Mouse (Mus musculus): ENCODE data around the gene Ssbp2. TPM values are rescaled to one million over a fixed set of nuclear protein-coding genes. Genes with fewer than 3 reads are reported as not detected.

Ssbp2 gene
- polyA plus RNA-seq, 1 experiment = 125 TPM

DNA sequence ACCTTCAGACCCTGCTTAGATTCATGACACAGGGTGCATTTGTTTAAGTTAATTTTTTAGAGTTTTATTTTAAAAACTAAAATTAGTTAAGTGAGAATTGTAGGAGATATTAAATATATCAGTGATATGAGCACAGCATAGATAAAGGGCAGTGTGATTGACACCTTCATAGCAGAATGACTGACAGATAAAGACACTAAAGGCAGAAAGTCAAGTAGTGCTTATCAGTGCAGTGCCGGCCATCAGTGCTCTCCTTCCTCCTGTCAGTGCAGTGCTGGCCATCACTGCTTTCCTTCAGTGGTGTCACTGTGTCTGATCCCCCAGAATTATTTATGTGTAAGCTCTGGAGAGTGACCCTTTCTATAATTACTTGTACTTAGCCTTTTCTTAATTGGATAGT, 159.3 kb downstream of the Ssbp2 start:
- Histone ChIP-seq H3K4me3 (ENCODE audit: control insufficient read depth, insufficient read depth, low read length) (no peak overlapping the region), H3K4me1 (replicated peaks; ENCODE audit: control insufficient read depth, insufficient read depth, low read length) (no peaks in the 10 kb centered on the region), H3K27ac (ENCODE audit: control insufficient read depth, insufficient read depth, low read length) (no peak overlapping the region), H3K36me3 (ENCODE audit: control insufficient read depth, insufficient read depth, low read length) (no peaks in the 10 kb centered on the region), H3K27me3 (ENCODE audit: control insufficient read depth, insufficient read depth, low read length) (no peaks in the 10 kb centered on the region)
- TF ChIP-seq CTCF (IDR thresholded peaks at IDR 0.05; ENCODE audit: borderline replicate concordance, control insufficient read depth, extremely low read depth, insufficient read depth, low read length, poor library complexity) = no peak
- TF ChIP-seq POLR2A (IDR thresholded peaks at IDR 0.05; ENCODE audit: control insufficient read depth, extremely low read depth, insufficient read depth, low read length, poor library complexity) = no peak
- no peak for DNase-seq
- WGBS = 96% methylated on average over 1 of the region's 1 CpGs

- H3K4me1 ChIP-seq (replicated peaks; ENCODE audit: control insufficient read depth, insufficient read depth, low read length) = no peaks in the 10 kb centered on the region
- no peak for DNase-seq
- no peaks in the 10 kb centered on the region for H3K36me3 ChIP-seq (ENCODE audit: control insufficient read depth, insufficient read depth, low read length)
- H3K27ac ChIP-seq (ENCODE audit: control insufficient read depth, insufficient read depth, low read length) = no peak overlapping the region
- H3K27me3 ChIP-seq (ENCODE audit: control insufficient read depth, insufficient read depth, low read length) = no peaks in the 10 kb centered on the region
- no peak overlapping the region for H3K4me3 ChIP-seq (ENCODE audit: control insufficient read depth, insufficient read depth, low read length)
- 98% methylated on average over 3 of the region's 3 CpGs for WGBS
- TF ChIP-seq CTCF (IDR thresholded peaks at IDR 0.05; ENCODE audit: borderline replicate concordance, control insufficient read depth, extremely low read depth, insufficient read depth, low read length, poor library complexity) (no peak), POLR2A (IDR thresholded peaks at IDR 0.05; ENCODE audit: control insufficient read depth, extremely low read depth, insufficient read depth, low read length, poor library complexity) (no peak)
Measured at GRCm38 (mm10) chr13:91620541-91620940, 160.5 kb downstream of the Ssbp2 start.

GRCm38 (mm10) chr13:91631291-91631799, 171.3 kb downstream of the Ssbp2 start:
- Histone ChIP-seq H3K27me3 (ENCODE audit: control insufficient read depth, insufficient read depth, low read length) (no peaks in the 10 kb centered on the region), H3K27ac (ENCODE audit: control insufficient read depth, insufficient read depth, low read length) (no peak overlapping the region), H3K4me3 (ENCODE audit: control insufficient read depth, insufficient read depth, low read length) (no peak overlapping the region), H3K36me3 (ENCODE audit: control insufficient read depth, insufficient read depth, low read length) (no peaks in the 10 kb centered on the region), H3K4me1 (replicated peaks; ENCODE audit: control insufficient read depth, insufficient read depth, low read length) (peaks cover 11% of the 10 kb centered on the region)
- WGBS = 63% methylated on average over 9 of the region's 9 CpGs
- no peak for DNase-seq
- TF ChIP-seq POLR2A (IDR thresholded peaks at IDR 0.05; ENCODE audit: control insufficient read depth, extremely low read depth, insufficient read depth, low read length, poor library complexity) (no peak), CTCF (IDR thresholded peaks at IDR 0.05; ENCODE audit: borderline replicate concordance, control insufficient read depth, extremely low read depth, insufficient read depth, low read length, poor library complexity) (no peak)

DNA sequence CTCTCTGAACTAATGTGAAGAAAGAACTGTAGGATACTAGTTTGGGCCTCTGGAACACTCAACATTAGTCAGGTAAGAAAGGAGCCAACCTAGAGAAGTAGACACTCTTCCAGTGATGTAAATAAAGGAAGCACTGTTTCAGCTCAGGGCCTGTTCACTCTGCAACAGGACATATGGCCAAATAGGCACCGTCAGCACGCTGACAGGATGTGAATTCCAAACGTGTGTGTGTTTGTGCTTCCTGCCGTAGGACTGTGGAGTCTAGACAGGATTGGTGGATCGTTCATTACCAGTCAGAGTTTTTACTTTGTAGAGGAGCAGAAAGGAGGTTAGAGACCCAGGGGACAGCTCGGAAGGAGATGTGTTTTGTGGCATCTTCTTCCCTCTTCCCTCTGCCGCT, 174.0 kb downstream of the Ssbp2 start:
- WGBS = 81% methylated on average over 7 of the region's 7 CpGs
- Histone ChIP-seq H3K36me3 (ENCODE audit: control insufficient read depth, insufficient read depth, low read length) (no peaks in the 10 kb centered on the region), H3K4me3 (ENCODE audit: control insufficient read depth, insufficient read depth, low read length) (no peak overlapping the region), H3K27me3 (ENCODE audit: control insufficient read depth, insufficient read depth, low read length) (no peaks in the 10 kb centered on the region), H3K27ac (ENCODE audit: control insufficient read depth, insufficient read depth, low read length) (no peak overlapping the region), H3K4me1 (replicated peaks; ENCODE audit: control insufficient read depth, insufficient read depth, low read length) (peaks cover 11% of the 10 kb centered on the region)
- TF ChIP-seq POLR2A (IDR thresholded peaks at IDR 0.05; ENCODE audit: control insufficient read depth, extremely low read depth, insufficient read depth, low read length, poor library complexity) = no peak
- no peak for TF ChIP-seq CTCF (IDR thresholded peaks at IDR 0.05; ENCODE audit: borderline replicate concordance, control insufficient read depth, extremely low read depth, insufficient read depth, low read length, poor library complexity)
- no peak for DNase-seq

DNA sequence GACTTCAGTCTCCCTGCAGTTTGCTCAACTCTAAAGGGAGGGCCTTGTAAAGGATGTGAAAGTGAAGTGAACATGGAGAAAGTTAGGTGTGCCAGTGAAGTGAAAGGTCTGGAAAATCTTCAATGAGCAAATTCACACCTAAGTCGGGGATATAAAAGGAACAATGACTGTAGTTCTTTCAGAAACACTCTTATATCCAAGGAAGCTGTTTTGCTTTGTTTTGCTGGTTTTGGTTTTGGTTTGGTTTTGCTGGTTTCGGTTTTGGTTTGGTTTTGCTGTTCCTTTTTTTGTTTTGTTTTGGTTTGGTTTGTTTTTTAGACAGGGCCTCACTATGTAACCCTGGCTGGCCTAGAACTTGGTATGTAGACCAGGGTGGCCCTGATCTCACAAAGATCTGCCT, 175.9 kb downstream of the Ssbp2 start:
- TF ChIP-seq CTCF (IDR thresholded peaks at IDR 0.05; ENCODE audit: borderline replicate concordance, control insufficient read depth, extremely low read depth, insufficient read depth, low read length, poor library complexity) = no peak
- TF ChIP-seq POLR2A (IDR thresholded peaks at IDR 0.05; ENCODE audit: control insufficient read depth, extremely low read depth, insufficient read depth, low read length, poor library complexity) = no peak
- Histone ChIP-seq H3K36me3 (ENCODE audit: control insufficient read depth, insufficient read depth, low read length) (no peaks in the 10 kb centered on the region), H3K27me3 (ENCODE audit: control insufficient read depth, insufficient read depth, low read length) (no peaks in the 10 kb centered on the region), H3K4me3 (ENCODE audit: control insufficient read depth, insufficient read depth, low read length) (no peak overlapping the region), H3K27ac (ENCODE audit: control insufficient read depth, insufficient read depth, low read length) (no peak overlapping the region; the same call in 1 of the 2 replicates), H3K4me1 (replicated peaks; ENCODE audit: control insufficient read depth, insufficient read depth, low read length) (peaks cover 11% of the 10 kb centered on the region)
- 11% methylated on average over 2 of the region's 2 CpGs for WGBS
- DNase-seq = no peak

DNA sequence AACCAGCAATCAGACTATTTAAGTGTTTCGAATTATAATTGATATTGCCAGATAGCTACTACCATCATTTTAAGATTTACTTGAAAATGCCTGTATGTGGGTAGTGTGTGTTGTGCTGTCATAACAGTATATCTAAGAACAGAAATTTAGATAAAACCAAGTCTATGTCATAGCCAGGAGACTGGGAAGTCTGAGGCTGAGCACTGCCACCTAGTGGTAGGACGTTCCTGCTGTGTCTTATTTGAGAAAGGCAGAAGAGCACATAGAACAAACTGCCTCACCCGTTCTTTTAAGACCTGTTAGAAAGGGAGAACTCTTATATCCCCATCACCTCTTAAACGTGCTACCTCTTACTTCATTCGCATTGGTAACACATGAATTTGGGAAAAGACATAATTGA, 176.7 kb downstream of the Ssbp2 start:
- DNase-seq = peak; percentile 85
- no peak overlapping the region for H3K27ac ChIP-seq (ENCODE audit: control insufficient read depth, insufficient read depth, low read length)

DNA sequence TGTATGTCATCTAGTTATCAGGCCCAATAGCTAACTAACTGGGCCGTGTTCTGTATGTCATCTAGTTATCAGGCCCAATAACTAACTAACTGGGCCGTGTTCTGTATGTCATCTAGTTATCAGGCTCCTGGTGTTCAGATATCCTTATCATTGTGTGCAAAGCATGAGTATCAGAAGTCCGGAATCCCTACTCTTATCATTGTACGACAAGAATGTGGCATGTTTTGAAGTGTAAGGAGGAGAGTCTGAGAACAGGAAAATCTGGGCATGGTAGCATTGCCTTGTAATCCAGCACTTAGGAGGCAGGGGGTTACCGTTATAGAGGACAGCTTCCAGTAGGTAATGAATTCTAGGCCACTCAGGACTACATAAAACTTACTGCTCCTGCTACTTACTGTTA, 178.8 kb downstream of the Ssbp2 start:
- Histone ChIP-seq H3K27me3 (ENCODE audit: control insufficient read depth, insufficient read depth, low read length) (no peaks in the 10 kb centered on the region), H3K27ac (ENCODE audit: control insufficient read depth, insufficient read depth, low read length) (no peak overlapping the region), H3K36me3 (ENCODE audit: control insufficient read depth, insufficient read depth, low read length) (no peaks in the 10 kb centered on the region), H3K4me1 (replicated peaks; ENCODE audit: control insufficient read depth, insufficient read depth, low read length) (peaks cover 4% of the 10 kb centered on the region; the same call in 1 of the 2 replicates), H3K4me3 (ENCODE audit: control insufficient read depth, insufficient read depth, low read length) (no peak overlapping the region)
- 85% methylated on average over 5 of the region's 5 CpGs for WGBS
- no peak for TF ChIP-seq POLR2A (IDR thresholded peaks at IDR 0.05; ENCODE audit: control insufficient read depth, extremely low read depth, insufficient read depth, low read length, poor library complexity)
- no peak for TF ChIP-seq CTCF (IDR thresholded peaks at IDR 0.05; ENCODE audit: borderline replicate concordance, control insufficient read depth, extremely low read depth, insufficient read depth, low read length, poor library complexity)
- DNase-seq = no peak

More for the DNA sequence above, 176.7 kb downstream of the Ssbp2 start:
- WGBS = 22% methylated on average over 5 of the region's 5 CpGs
- H3K36me3 ChIP-seq (ENCODE audit: control insufficient read depth, insufficient read depth, low read length) = no peaks in the 10 kb centered on the region
- H3K27me3 ChIP-seq (ENCODE audit: control insufficient read depth, insufficient read depth, low read length) = no peaks in the 10 kb centered on the region
- peaks cover 7% of the 10 kb centered on the region; the same call in 1 of the 2 replicates for H3K4me1 ChIP-seq (replicated peaks; ENCODE audit: control insufficient read depth, insufficient read depth, low read length)
- no peak overlapping the region for H3K4me3 ChIP-seq (ENCODE audit: control insufficient read depth, insufficient read depth, low read length)
- TF ChIP-seq POLR2A (IDR thresholded peaks at IDR 0.05; ENCODE audit: control insufficient read depth, extremely low read depth, insufficient read depth, low read length, poor library complexity) = no peak
- TF ChIP-seq CTCF (IDR thresholded peaks at IDR 0.05; ENCODE audit: borderline replicate concordance, control insufficient read depth, extremely low read depth, insufficient read depth, low read length, poor library complexity) = no peak

Data from thymus, adult 2 months (tissue).